Mouse (Mus musculus): ENCODE data around the gene Als2cr12.

Als2cr12 gene

GRCm38 (mm10) chr1:58614424-58614823 lies 81.4 kb downstream of the Als2cr12 start:
- peak; percentile 45 for DNase-seq (ENCODE audit: low read depth, low spot score)

- DNase-seq (ENCODE audit: low read depth, low spot score): peak; percentile 61
Observed at GRCm38 (mm10) chr1:58613786-58614185, 82.0 kb downstream of the Als2cr12 start.

- no peak for DNase-seq (ENCODE audit: low read depth, low spot score)
Observed at GRCm38 (mm10) chr1:58610611-58611010, 85.2 kb downstream of the Als2cr12 start.

GRCm38 (mm10) chr1:58610166-58610565 lies 85.6 kb downstream of the Als2cr12 start:
- DNase-seq (ENCODE audit: low read depth, low spot score): no peak

GRCm38 (mm10) chr1:58609591-58609990 lies 86.2 kb downstream of the Als2cr12 start:
- peak; percentile 41 for DNase-seq (ENCODE audit: low read depth, low spot score)

GRCm38 (mm10) chr1:58603738-58604137 lies 92.1 kb downstream of the Als2cr12 start:
- peak; percentile 22 for DNase-seq (ENCODE audit: low read depth, low spot score)

- no peak for DNase-seq (ENCODE audit: low read depth, low spot score)
Observed at GRCm38 (mm10) chr1:58602681-58603080, 93.1 kb downstream of the Als2cr12 start.
